Mouse (Mus musculus): ENCODE measurements around the gene Prr11.

- TF ChIP-seq POLR2A (IDR thresholded peaks at IDR 0.05; ENCODE audit: control insufficient read depth, low read depth, low read length) (no peak), CTCF (IDR thresholded peaks at IDR 0.05; ENCODE audit: control insufficient read depth, insufficient read depth, insufficient replicate concordance, low read depth, low read length) (no peak)
Observed at GRCm38 (mm10) chr11:87060410-87060809, 48.1 kb downstream of the Prr11 start.

Measured in testis, adult 2 months (tissue).